Mouse (Mus musculus) cerebellum, adult 2 months (tissue): ENCODE data around the gene Itga1. TPM values are rescaled to one million over a fixed set of nuclear protein-coding genes. Genes with fewer than 3 reads are reported as not detected.

Experiments used
- DNase-seq, 2 experiments: peaks; one replicate each; pipeline ENCODE4 v3.0.0; 2021
- H3K27ac ChIP-seq: fragments of 200-500 bp; 2 replicates; pipeline ENCODE4 v1.5.1; 2012; ENCODE audit warnings: low read length, control low read depth, inconsistent platforms; ENCODE audit not compliant: insufficient read depth
- H3K27me3 ChIP-seq: fragments of 200-500 bp; 2 replicates; pipeline ENCODE4 v1.6.1; 2012; ENCODE audit warnings: inconsistent platforms, mild to moderate bottlenecking, low read length, moderate library complexity; ENCODE audit not compliant: control insufficient read depth, insufficient read depth
- H3K4me1 ChIP-seq: fragments of 200-500 bp; 2 replicates; pipeline ENCODE4 v1.6.1; 2011; ENCODE audit warnings: low read length; ENCODE audit not compliant: control insufficient read depth, insufficient read depth
- H3K4me3 ChIP-seq: fragments of 200-500 bp; replicated peaks from 2 replicates; pipeline ENCODE3; 2011; ENCODE audit warnings: mild to moderate bottlenecking, low read depth, low read length, control low read depth; ENCODE audit not compliant: insufficient read depth
- CTCF ChIP-seq: fragments of 200-500 bp; IDR thresholded peaks from 2 replicates; pipeline ENCODE4 v1.5.1; 2011; ENCODE audit warnings: low read depth, mild to moderate bottlenecking, control low read depth, low read length, moderate library complexity, borderline replicate concordance; ENCODE audit not compliant: insufficient read depth
- POLR2A ChIP-seq: fragments of 200-500 bp; IDR thresholded peaks from 2 replicates; pipeline ENCODE4 v1.6.1; 2011; ENCODE audit warnings: low read length, control low read depth, borderline replicate concordance; ENCODE audit not compliant: insufficient read depth
- WGBS: fragments of 180-500 bp; shearing (Covaris S2); methylation state at CpG from one replicate; pipeline ENCODE4 v1.1.7; 2018; 5-methylcytosine and 5-hydroxymethylcytosine counted together
- polyA plus RNA-seq: library from polyadenylated mRNA; depleted of rRNA; stranded (reverse); fragments of >200 nt; gene quantifications from 2 replicates; pipeline ENCODE4 v1.2.3, GENCODE M21; 2012; rRNA removed

Gene Itga1
- polyA plus RNA-seq, 1 experiment: 2.6 TPM

DNA sequence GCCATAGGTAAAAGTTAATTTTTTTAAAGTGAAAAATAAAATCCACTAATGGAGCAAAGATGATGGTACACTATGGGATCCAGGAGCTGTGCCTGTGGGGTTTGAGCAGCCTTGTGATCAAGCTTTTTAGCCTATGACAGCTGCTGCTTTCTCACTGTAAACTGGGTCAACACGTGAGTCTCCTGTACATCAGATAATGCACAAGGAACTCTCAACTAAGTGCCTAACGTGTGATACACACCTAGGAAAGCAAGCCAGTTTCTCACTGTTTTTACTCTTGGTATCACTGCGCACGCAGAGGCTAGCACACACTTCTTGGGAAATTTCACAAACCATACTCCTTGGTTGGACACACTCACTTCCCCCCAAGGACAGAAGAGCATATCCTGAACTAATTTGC is 187.2 kb downstream of the Itga1 start:
- Histone ChIP-seq H3K27me3 (no peaks in the 10 kb centered on the region), H3K4me3 (no peak overlapping the region), H3K4me1 (no peaks in the 10 kb centered on the region), H3K27ac (no peak overlapping the region)
- 84% methylated on average over 4 of the region's 4 CpGs for WGBS
- no peak for TF ChIP-seq POLR2A
- no peak for DNase-seq

GRCm38 (mm10) chr13:114910629-114911028 is 191.1 kb downstream of the Itga1 start:
- 63% methylated on average over 9 of the region's 9 CpGs for WGBS
- Histone ChIP-seq H3K4me3 (no peak overlapping the region), H3K27ac (no peak overlapping the region), H3K27me3 (no peaks in the 10 kb centered on the region), H3K4me1 (no peaks in the 10 kb centered on the region)
- TF ChIP-seq POLR2A (no peak), CTCF (no peak)
- no peak for DNase-seq

- no peak for TF ChIP-seq CTCF
- Histone ChIP-seq H3K27me3 (no peaks in the 10 kb centered on the region), H3K4me3 (no peak overlapping the region), H3K27ac (no peak overlapping the region), H3K4me1 (no peaks in the 10 kb centered on the region)
- no peak for DNase-seq
- WGBS: 87% methylated on average over 5 of the region's 5 CpGs
Measured at GRCm38 (mm10) chr13:114909514-114909913, 192.2 kb downstream of the Itga1 start.

DNA sequence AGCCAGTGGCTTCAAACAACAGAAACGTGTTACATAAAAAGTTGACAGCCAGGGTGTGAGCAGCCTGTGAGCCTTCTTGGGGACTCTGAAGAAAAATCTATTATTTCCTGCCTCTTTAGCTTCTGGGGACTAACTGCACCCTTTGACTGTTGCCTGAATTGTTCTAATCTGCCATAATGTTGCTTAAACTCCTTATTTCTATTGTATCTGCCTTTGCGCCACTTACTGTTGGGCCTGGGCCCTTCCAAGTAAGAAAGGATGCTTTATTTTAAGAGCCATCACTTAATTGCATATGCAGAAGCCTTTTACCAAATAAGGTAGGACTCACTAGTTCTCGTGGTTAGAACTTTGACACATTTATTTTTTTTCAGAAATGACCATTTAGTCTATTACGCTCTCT is 193.9 kb downstream of the Itga1 start:
- H3K4me1 ChIP-seq: no peaks in the 10 kb centered on the region
- WGBS: 81% methylated on average over 4 of the region's 4 CpGs
- H3K27ac ChIP-seq: no peak overlapping the region
- no peak for DNase-seq
- TF ChIP-seq POLR2A (no peak), CTCF (no peak)
- no peaks in the 10 kb centered on the region for H3K27me3 ChIP-seq
- no peak overlapping the region for H3K4me3 ChIP-seq

Other genes starting within 250 kb of the Itga1 start
- 0.10 and 0.13 TPM in 2 replicates for gene Itga2, start 169.9 kb downstream of the Itga1 start, polyA plus RNA-seq
- gene Pelo, start 11.8 kb downstream of the Itga1 start, polyA plus RNA-seq: 25.2 and 26.1 TPM in 2 replicates
- 0.54 and 0.80 TPM in 2 replicates for gene Gm49395, start within 50 bp of the Itga1 start, polyA plus RNA-seq